Mouse (Mus musculus): ENCODE measurements around the gene Sympk.

- TF ChIP-seq POLR2A (IDR thresholded peaks at IDR 0.05; ENCODE audit: extremely low read depth, insufficient read depth, low read length) (no peak), CTCF (IDR thresholded peaks at IDR 0.05; ENCODE audit: low read depth, low read length) (no peak)
Observed at GRCm38 (mm10) chr7:19000421-19000820, 23.8 kb upstream of the Sympk start.
